Mouse (Mus musculus): Measurements from ENCODE around the gene Itga4.

Gene Itga4

GRCm38 (mm10) chr2:79255192-79256000, at the start of gene Itga4:
Gene Itga4 (plus strand): TSS chr2:79255426.
- peak; percentile 86 for DNase-seq (ENCODE audit: low spot score)

- DNase-seq (ENCODE audit: low spot score) = no peak
Measured at GRCm38 (mm10) chr2:79206191-79206755, 49.0 kb upstream of the Itga4 start.

DNA sequence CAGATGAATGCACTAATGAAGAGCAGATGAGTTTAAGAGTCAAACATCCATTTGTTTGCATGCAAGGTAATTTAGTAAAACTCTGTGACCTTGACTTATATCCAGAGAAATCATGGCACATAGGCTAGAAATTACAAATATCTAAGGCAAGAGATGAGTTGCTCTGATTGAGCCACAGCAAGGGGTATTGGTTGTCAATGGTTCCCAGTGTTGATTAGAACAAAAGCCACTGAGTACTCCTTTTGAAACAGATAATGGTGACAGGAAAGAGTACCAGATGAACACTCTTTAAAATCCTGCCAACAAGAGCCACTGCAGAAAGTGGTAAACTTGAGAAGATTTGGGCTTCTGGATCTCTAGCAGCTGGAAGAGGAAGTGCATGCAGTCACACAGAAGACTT, 40.2 kb upstream of the Itga4 start:
- DNase-seq (ENCODE audit: low spot score) = no peak

DNA sequence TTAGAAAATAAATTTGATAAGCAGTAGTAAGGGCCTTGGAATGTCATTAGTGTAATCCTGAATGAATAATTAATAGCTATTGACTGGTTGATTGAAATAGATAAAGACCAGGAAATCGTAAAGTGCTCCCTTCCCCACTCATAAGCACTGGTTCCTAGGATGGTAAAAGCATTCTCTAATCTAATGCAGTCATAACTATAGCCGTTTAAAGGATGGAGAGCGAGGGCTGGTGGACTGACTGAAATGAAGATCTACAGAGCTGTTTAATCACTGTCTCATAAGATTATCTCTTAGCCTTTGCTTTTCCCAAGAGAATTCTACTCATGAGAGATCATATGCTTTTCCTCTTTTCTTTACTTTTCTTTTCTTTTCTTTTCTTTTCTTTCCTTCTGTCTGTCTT, 39.7 kb upstream of the Itga4 start:
- DNase-seq (ENCODE audit: low spot score) = no peak

DNA sequence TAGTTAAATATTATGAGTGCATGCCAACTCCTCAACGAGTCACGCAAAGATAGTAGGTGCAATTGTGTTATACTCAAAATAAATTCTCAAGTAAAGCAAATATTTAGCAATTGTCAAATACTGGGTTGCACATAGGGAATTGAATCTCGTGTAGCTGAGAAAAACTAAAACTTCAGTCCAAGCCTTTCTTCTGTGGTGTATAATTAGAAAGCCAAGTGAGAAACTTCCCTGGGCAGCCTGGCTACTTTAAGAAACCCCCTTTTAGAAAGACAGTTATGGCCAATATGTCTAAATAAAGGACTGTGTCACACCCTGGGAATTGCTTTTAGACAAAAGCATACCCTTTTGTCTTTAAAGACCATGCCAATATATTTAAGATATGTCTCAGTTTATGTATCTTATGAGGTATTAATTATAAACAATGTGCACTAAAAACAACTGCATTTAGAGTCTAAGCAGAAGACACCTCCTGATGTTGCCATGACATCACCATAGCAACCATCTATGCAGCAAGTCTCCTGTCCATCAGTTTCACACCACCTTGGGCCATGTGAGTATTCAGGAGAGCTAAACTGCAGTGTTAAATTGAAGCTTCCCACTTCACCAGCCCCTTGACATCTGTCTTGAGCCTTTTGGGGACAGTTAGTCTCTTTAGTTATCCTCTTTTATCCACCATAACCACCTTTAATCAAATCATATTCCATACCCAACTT, 30.4 kb upstream of the Itga4 start:
- DNase-seq (ENCODE audit: low spot score) = no peak

- DNase-seq (ENCODE audit: low spot score) = no peak
Measured at GRCm38 (mm10) chr2:79227805-79228241, 27.4 kb upstream of the Itga4 start.

DNA sequence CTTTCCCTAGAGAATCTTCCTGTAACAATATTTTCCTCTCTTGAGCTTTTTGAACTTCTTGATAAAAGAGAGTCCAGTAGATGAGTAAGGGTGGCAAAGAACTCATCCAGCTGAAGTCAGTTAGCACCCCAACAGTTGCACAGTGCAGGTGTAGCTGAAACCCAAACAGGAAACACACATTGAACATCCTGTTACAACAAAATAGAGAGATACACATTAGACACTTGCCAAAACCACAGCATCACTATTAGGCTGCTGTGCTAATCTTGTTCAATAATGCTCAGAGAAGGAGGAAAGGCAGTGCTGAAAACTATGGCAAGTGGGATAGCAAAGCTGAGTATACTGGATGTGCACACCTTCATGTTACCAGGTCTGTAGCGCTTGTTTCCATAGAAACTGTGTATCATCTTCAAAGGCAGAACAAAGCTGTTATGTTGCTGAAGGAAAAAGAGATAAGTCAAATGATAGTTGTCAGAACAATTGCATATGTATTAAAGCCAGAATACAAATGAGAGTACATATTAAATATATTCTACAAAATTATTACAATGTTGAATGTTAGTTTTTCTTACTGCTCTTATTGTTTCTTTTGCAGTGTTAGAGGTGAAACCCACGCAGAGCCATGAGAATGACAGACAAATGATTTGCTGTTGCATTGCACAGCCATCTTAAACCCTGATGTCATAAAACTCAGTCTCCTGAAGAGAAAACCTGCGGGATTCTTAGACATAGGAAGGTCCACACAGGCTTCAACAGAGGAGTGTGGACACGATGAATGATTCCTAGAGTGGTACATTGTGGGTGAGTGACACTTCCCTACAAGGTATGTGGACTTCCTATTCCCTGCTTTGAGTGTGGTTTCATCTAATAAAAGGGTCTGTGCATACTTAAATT, 23.9 kb upstream of the Itga4 start:
- no peak for DNase-seq (ENCODE audit: low spot score)

DNA sequence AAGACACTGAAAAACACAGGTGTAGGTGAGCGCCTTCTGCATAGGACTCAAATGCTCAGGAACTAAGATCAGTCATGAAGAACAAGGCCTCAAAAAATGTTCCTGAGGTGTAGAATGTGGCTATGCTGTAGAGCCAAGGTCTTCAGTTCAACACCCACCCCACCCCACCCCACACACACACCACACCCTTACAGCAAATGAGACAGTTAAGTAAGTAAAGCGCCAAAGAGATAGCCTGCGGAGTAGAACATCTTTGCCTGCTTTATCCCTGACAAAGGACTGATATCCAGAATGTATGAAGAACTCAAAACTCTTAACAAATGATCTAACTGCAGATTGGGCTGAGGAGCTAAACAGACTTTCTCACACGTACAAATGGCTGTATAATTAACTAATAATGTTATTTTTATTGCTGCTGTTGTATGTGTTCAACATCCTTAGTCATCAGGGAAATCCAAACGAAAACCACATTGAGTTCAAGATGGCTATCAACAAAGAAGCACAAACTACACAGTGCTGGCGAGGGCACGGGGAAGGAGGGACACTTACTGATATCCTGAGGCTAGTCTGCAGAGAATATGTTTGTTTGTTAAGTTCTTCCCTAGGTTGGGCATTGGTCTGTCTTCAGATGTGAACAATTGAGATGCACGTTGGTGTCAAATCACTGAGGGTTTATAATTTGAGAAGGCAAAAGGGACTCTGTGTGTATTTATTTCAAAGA, 19.3 kb upstream of the Itga4 start:
- DNase-seq (ENCODE audit: low spot score) = no peak

DNA sequence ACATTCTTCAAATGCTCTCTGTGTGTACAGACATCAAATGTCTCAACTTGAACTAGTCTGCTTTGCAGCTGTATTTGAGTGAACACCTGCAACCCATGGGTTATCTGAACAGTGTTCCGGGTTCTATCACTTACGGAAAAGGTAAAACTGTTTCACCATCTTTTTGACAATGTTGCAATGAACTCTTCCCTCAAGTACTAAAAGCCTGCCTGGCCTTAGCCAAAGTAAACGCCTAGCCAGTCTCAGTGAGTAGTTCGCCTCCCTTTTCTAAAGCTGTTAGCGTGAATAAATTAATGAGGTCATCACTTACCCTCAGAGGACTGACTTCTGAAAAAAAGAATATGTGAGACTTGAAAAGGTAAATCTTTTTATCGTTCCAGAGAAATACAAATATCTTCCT, 18.0 kb upstream of the Itga4 start:
- DNase-seq (ENCODE audit: low spot score) = no peak

DNA sequence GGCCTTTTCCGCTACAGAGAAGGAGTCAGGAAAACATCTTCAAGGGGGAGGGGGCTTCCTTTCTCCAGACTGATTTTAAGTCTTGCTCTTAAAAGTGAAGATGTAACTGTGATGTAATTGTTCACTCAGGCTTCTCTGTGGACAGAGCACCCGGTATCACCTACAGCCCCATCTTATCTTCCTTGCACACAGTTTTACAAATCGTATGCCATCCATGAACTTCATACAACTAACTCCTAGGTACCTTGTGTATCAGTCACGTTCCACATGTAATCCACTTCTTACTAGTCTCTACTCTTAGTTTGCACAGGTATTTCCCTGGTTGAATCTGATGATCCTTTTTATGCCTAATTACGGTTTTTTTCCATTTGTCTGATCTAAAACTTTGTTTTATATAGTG, 10.9 kb upstream of the Itga4 start:
- DNase-seq (ENCODE audit: low spot score) = no peak

- no peak for DNase-seq (ENCODE audit: low spot score)
Measured at GRCm38 (mm10) chr2:79244743-79245142, 10.5 kb upstream of the Itga4 start.

GRCm38 (mm10) chr2:79248283-79248682, 6.9 kb upstream of the Itga4 start:
- no peak for DNase-seq (ENCODE audit: low spot score)

- DNase-seq (ENCODE audit: low spot score) = no peak
Measured at GRCm38 (mm10) chr2:79250510-79250909, 4.7 kb upstream of the Itga4 start.

- no peak for DNase-seq (ENCODE audit: low spot score)
Measured at GRCm38 (mm10) chr2:79253754-79254197, 1.4 kb upstream of the Itga4 start.

DNA sequence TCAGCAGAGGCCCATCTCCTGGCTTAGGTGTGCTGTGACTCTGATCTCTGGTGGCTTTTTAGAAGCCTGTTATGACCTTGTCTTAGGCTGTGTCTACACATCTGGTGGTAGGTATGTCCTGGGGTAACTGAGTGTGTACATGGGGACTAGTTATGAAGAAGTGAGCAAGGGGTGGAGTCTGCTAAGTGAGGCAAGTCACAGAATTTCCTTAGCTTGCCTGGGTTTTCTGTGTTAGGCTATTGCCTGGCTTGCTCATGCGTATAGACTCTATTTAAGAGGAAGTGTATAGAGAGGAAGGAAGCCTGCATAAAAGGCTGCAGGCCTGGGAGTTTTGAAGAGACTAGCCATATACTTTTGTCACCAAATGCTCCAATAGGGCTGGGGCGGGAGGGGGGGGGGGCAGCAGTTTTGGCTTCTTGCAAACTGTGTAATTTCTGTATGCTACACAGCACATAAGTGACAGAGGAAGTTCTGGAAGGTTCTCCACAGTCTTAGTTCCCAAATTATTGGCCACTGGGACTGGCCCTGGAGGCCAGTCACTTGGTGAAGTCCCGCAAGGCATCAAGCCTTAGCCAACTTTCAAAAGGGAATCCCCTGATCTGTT, 536 bp upstream of the Itga4 start:
- no peak for DNase-seq (ENCODE audit: low spot score)

DNA sequence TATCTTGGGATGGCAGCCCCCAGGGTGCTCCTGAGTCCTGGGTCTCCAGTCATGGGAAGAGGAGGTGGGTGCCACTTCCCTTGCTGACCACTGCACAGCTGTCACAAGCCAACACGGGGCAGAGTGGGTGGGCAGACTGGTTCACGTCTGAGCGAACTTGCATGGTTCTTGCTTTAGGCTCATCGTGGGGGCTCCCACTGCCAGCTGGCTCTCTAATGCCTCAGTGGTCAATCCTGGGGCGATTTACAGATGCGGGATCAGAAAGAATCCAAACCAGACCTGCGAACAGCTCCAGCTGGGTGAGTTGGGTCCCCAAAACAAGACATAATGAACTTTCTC, 744 bp downstream of the Itga4 start:
- DNase-seq (ENCODE audit: low spot score) = no peak

DNA sequence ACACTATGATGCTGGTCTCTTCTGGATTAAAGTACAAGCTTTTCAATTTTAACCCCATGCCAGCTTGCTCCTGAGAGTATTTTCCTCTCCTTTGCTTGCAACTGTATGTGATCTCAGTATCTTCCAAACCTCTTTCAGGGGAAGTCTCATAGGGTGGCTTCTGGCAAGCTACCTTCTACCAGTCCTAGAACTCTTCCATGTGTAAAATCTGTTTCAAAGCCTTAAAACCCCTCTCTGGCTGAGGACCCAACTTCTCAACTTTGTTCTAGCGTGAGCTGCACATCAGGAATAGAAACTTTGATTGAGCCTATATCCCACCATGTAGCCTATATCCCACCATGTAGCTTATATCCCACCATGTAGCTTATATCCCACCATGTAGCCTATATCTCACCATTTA, 1.1 kb downstream of the Itga4 start:
- DNase-seq (ENCODE audit: low spot score) = no peak

DNA sequence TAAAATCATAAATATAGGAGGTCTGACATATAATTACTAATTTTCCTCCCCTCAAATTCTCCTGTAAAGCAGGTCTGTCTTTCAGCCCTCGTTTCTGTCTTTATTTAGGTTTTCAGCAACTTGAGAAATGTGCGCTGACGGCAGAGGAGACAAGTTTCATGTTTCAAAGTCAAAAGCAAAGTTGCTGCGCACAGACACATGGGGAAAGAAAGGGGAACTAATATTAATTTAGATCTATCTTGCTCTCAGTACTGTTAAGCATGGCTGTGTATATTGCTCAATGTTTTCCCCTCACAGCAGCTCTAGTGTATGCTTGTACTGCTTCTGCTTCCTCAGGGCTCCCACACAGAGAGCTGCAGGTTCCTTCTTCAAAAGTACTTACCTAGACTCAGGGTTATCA, 1.7 kb downstream of the Itga4 start:
- DNase-seq (ENCODE audit: low spot score) = no peak

GRCm38 (mm10) chr2:79257411-79257810, 2.2 kb downstream of the Itga4 start:
- DNase-seq (ENCODE audit: low spot score) = no peak

DNA sequence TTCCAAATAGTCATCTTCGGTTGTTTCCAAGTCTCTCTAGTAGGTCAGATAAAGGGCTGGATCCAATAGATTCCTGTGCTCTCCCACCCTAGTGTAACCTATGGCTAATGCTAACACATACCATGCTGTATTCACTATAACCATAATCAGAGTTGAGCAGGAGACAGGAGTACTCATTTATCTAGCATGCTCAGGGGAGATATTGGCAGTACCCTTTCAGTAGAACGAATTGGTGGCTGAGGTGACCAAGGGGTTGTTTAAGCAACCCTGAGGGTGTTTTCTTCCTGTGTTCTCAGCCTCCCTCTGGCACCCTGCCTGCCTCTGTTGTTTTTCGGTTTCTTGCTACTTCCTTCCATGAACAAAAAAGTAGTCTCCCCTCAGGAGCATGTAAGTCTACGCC, 4.1 kb downstream of the Itga4 start:
- no peak for DNase-seq (ENCODE audit: low spot score)

- peak; percentile 72 for DNase-seq (ENCODE audit: low spot score)
Measured at GRCm38 (mm10) chr2:79265665-79266064, 10.4 kb downstream of the Itga4 start.

Measured in layer of hippocampus, adult 11-12 months (tissue).